Mouse (Mus musculus) kidney, adult 18-20 months (tissue): Measurements from ENCODE around the gene Pttg1.

Experiments
- DNase-seq: peaks from one replicate; pipeline ENCODE4 v3.0.0; 2021

Pttg1 gene

GRCm38 (mm10) chr11:43371807-43372206 is 54.2 kb downstream of the Pttg1 start:
- DNase-seq, result no peak
